Mouse (Mus musculus) adrenal gland, postnatal 14 days (tissue): ENCODE measurements around the gene Bak1. TPM values are rescaled to one million over a fixed set of nuclear protein-coding genes. Genes with fewer than 3 reads are reported as not detected.

ENCODE experiments used
- DNase-seq: peaks from one replicate; pipeline ENCODE4 v3.0.0; 2021; ENCODE audit warnings: mixed read lengths
- total RNA-seq: library from RNA; stranded (reverse); gene quantifications from 2 replicates; pipeline ENCODE4 v1.2.3, GENCODE M21; 2021

Bak1 gene
- total RNA-seq, 1 experiment from 2014 or later, result 33.5 TPM

DNA sequence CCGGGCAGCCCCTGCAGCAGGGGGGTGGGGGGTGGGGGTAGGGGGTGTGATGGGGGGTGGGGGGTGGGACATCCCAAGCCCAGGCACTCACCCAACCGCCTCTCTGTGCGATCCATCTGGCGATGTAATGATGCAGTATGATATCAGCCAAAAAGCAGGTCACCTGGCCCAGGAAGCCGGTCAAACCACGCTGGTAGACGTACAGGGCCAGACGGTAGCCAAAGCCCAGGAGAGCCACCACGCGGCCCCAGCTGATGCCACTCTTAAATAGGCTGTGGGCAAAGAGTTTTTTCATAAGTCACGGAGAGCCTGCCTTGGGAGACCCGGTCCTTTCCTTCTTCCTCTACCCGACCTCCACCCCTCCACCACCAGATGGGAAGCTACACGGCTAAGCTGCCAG is 7.7 kb downstream of the Bak1 start:
- no peak for DNase-seq

DNA sequence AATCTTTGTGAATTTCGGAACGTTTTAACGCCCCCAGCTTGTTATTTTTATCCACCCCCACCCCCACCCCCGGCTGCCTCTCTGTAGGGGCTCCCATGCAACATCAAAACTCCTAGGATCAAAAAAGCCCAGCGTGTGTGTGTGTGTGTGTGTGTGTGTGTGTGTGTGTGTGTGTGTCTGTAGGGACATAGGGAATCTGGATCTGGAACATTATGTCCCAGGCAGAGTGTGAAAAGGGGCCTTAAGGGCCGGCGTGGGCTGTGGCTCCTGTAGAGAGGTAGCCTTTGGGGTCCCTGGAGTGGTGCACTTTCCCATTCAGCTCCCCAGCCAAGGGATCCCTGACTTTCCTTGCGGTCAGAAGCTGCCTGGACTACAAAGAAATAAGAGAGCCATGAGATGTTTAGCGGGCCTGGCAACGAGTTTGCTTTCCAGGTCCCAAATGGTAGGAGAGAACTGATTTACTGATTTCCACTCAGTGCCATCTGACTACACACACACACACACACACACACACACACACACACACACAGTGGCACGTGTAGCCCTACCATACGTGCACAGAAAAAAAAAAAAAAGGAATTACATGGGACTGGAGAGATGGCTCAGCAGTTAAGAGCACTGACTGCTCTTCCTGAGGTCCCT is 10.1 kb downstream of the Bak1 start:
- DNase-seq, result peak; percentile 50

DNA sequence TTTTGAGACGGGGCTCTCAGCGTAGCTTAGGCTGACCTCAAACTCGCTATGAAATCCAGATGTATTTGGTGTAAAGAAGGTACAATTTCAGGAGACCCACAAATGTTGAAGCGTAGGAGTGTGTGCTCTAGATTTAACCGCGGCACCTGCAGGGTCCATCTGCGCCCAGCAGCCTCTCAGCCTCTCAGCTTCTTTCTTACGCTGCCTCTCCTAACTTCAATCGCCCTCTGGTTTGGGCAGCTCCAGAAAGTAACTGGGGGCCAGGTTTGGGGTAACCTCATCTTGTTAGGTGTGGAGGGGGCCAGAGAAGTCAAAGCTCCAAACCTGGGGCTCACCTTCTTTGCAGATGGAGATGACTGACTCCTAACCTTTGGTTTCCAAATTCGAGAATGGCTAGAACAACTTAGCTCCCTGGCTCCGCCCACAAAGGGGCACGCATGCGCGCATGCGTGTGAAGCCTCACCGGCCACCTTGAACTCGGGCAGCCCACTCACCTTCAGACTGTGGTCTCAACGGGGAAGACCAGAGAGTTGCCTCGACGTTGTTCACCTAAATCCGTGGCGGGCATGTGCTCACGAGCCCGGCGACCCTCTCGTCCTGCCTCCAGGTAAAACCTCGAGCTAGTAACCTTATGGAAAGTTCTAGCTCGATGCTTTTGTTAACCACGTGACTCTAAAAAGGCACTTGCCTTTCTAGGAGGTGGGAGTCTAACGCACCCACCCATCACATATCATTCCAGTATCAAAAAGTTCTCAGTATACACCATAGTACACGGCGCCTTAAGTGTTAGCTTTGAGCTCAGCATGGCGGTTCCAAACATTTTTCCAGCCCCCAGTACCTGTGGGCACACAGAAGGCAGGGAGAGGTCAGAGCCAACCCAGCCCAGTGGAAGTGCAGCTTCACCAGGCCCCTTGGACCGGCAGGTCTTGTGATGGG is 11.0 kb downstream of the Bak1 start:
- peak; percentile 93 for DNase-seq

DNA sequence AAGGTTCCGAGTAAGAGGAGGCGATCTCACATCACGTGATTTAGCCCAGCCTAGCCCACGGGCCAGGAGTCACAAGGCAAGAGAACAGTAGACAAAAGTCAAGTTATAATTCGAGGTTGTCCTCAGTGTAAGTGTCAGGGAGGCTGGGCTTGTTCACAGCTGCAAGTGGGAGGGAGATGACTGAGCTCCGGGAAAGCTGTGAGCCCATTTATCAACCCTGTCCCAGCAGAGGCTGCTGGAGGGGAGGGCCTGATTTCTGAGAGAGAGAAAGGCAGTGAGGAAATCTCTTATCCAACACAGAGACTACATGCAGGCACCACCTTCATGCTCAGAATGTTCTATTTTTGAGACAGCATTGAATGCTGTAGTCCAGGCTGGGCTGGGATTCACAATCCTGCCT is 15.9 kb downstream of the Bak1 start:
- DNase-seq, result peak; percentile 36

DNA sequence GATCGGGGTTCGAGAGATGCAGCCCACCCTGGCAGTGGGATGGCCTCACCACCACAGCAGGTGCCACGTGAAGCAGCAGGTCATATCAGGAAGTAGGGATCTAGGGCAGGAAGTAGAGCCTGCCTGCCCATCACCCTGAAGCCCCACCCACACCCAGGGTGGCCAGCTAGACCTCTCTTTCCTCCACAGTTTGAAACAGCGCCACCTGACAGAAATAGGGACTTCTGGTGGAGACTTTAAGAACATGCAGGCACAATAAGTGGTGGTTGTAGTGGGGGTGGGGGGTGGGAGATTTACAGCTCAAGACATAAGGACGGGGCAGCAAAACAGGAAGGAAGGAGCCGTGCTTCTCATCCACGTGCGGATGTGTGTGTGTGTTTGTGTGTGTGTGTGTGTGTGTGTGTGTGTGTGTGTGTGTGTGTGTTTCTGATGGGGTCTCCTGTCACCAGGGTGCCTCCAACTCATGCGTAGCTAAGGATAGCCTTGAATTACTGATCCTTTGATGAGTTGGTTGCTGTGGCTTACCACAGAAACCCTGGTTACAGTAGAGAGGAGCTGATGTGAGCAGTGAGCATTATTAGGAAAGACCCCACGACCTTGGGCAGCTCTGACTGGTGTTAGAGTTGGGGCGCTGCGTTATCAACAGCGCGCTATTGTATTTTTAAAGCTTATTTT is 16.7 kb downstream of the Bak1 start:
- DNase-seq, result peak; percentile 61

DNA sequence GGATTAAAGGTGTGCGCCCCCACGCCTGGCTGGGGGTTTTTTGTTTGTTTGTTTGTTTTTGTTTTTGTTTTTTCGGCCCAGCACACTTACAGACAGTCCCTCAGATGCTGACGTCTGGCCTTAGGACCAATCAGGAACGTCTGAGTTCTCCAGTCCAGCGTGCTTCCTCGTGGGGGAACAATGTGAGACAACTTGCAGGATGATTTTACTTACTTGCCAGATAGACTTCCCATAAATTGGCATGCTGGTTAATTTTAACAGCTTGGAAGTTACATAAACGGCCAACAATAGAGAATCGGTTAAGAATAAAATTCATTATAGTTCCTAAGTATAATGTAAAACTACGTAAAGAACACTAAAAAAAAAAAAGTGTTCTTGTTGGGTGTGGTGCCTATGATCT is 17.6 kb downstream of the Bak1 start:
- no peak for DNase-seq

DNA sequence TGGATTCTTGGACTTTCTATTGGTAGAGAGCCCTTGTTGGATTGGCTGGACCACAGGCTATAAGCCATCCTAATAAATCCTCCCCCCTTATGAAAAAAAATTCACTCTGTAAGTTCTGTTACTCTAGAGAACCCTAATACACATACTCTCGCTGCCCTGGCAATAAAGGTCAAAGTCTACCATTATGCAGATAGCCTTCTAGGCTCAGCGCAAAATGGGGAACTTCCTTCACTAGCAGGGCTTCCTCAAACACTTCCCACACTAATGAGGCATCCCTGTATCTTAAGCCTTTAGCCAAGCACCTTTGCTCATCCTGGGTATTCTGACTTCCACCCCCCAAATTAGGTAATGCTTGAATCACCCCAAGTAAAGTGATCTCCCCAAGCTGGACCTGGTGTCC is 20.5 kb downstream of the Bak1 start:
- no peak for DNase-seq

DNA sequence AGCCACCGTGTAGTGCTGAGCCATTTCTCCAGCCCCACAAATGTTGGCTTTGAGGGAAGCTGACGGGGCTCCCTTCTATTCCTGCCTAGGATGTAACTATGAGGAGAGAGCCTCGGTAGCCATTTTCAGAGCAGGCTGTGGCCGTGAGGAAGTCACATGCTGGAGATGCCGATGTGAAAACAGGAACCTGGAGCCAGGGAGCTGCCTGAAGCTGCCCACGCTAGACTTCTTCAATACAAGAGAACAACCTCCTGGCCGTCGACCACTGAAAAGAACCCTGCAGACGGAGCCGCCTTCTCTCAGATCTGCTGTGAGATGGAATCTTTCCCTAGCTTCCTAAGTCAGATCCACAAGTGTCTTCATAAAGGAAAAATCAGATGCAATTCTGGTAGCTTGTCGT is 23.2 kb downstream of the Bak1 start:
- no peak for DNase-seq

DNA sequence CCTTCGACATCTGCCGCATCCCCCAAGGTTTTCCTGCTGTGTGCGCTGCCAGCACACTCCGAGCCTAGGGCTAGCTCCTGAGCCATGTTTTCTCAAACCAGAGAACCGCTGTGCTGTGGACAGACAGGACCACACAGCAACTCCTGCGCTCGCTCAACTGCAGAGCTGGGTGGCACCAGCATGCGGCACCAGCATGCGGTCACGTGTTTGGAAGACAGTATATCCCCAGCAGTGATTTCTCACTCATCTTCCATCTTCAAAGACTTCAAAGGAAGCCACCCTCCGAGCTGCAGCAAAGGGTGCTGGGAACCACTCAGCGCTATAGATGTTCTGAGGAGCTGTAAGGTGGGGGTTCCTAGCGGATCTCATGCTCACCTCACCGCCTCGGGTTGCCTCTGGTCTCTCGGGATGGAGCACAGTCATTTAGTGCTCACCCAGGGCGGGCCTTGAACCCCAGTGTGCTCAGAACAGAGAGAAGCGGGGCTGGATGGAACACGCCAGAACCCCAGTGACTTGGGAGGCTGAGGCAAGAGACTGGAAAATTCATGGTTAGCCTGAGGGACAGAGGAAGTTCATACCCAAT is 23.8 kb downstream of the Bak1 start:
- DNase-seq, result no peak

DNA sequence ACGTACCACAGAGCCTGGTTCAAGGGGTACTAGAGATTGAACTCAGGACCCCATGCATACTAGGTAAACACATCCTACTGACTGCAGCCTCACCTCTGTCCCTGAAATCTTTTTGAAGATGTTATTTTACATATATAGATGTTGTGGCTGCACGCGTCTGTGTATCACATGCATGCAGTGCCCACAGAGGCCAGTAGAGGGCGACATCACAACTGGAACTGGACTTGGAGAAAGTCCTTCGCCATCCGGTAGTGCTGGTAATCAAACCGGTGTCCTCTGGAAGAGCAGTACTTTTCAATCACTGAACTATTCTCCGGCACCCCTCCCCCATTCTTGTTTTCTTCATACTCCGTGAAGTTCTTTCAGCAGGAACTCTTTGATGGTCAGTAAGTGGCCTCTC is 24.4 kb downstream of the Bak1 start:
- DNase-seq, result peak; percentile 85

DNA sequence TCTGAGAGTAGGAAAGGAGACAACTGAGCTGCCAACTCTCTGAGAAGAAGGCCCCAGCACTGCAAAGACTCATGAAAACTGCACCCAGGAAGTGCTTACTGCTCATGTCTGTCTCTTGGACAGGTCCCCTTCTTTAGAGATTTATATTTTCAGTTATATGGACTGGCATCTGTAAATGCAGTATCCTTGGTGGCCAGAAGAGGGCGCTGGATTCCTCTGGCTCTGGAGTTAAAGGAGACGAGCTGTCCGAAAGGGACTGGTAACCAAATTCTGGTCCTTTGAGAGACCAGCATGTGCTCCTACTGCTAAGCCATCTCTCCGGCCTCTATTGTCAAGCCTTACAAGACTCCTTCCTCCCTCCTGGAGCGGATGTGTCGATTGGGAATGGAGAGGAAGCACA is 26.9 kb downstream of the Bak1 start:
- peak; percentile 52 for DNase-seq

DNA sequence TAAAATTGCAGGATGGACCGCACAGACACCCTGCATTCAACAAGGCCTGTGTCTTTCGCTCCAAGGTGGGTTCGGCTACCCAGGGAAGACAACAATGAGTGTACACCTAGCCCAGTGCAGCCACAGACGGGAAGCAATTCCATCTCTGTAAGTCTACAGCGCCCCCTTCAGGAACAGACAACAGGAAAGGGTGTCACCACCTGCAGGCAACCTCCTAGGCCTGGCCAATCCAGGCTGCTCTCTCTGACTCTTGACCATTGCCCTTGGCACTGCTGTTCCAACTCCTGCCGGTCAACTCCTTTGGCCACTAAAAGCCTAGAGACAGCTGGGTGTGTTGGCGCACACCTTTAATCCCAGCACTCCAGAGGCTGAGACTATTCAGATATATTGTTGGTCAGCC is 27.7 kb downstream of the Bak1 start:
- DNase-seq, result peak; percentile 73

DNA sequence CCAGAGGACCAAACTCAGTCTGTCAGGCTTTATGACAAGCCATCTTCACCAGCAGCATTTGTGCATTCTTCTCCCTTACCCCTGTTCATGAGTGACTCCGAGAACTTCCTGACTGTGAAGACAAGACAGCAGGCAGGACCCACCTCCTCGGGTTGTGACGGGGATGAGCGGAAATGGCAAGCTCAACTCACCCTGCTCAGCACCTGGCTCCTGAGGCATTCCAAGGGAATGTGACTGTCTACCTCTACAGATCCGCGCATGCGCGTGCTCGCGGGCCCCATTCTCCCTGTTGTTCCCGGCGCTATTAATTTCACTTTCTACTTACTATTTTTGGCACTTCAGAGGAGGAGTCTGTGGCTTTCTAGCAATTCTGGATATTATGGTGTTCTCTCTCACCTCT is 28.8 kb downstream of the Bak1 start:
- no peak for DNase-seq

DNA sequence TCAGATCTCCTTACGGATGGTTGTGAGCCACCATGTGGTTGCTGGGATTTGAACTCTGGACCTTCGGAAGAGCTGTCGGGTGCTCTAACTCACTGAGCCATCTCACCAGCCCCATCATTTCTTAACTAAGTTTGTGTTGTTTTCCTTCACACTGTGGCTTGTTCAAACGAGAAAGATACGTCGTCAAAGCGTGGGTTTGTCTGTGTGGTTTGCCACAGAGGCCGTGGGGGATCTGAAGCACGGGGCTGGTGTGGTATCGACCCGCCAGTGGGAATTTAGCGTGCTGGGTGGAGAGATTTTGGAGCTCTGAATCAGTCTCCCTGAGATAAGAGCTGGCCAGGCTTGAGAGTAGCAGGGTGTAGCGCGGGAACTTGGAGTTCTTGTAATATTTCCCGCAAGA is 30.5 kb downstream of the Bak1 start:
- no peak for DNase-seq

DNA sequence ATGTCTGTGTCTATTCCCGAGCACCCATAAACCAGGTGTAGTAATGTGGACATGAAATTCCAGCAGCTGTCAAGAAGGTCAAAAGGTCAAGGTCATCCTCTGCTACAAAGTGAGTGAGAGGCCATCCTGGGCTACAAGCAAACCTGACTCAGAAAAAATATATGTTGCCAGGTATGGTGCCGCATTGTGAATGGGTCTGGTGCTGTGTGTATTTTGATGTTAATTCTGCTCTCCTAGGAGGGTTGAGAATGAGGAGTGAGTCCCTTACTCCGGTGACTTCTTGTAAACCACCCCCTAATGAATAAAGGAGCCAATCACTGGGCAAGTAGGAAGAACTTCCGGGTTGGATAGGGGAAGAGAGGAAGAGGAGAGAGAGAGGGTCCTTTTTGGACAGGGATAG is 31.1 kb downstream of the Bak1 start:
- DNase-seq, result no peak

DNA sequence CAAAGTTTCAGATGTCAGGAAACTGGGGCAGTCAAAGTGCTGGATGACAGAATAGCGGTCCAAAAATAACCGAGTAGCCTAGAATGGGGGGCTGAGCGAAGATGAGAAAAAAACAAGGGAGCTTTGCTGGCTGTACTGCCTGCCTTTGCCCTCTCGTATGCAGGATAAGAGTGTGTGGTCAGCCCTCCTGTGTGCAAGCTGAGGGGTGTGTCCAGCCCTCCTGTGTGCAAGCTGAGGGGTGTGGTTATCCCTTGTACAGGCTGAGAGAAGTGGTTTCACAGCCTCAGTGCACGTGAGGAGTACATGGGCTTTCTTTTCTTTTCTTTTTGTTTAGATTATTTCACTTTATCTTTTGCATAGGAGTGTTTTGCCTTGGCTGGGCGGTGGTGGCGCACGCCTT is 33.2 kb downstream of the Bak1 start:
- no peak for DNase-seq

DNA sequence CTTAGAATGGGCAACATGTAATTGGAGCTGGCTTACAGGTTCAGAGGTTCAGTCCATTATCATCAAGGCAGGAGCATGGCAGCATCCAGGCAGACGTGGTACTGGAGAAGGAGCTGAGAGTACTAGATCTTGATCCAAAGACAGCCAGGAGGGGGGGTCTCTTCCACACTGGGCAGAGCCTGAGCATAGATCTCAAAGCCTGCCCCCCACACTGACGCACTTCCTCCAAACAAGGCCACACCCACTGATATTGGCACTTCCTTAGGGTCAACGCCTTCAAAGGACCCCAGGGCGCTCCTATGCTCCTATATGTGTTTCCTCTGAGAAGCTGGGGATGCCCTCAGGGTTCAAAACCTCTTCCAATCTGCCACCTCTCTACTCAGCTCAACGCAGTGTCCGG is 33.8 kb downstream of the Bak1 start:
- DNase-seq, result no peak

DNA sequence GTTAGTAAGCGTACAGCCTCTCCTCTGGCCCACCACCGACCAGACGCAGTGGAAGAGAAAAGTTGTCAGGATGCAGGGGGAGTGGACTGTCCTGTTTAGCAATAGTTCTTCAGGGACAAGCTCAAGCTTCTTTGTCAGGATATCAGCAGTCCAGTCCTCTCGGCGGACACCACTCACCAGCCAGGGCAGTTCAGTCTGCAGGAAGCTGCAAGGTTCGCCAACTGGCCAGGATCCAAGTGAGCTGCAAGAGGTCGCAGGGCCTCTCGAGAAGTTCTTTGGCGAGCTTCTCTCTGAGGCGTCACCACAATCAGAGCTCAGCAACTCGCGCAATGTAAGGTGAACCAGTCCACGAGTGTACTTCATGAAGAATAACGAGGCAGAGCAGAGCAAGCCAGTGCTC is 34.4 kb downstream of the Bak1 start:
- peak; percentile 90 for DNase-seq

DNA sequence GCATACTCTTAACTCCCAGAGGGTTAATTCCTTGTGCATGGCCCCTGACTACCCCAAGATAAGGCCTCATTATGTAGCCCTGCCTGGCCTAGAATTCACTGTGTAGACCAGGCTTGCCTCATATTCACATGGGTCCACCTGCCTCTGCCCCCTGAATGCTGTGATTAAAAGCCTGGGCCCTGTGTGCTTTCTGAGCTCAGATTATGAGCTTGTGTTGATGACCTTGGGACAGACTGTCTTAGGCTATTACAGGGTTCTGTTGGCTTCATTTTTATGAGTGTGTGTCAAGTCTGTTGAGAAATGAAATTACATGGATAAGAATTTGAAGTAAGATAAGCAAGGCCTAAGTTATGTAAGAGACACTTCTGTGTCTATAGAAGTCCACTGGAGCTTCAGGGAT is 38.3 kb downstream of the Bak1 start:
- DNase-seq, result no peak

DNA sequence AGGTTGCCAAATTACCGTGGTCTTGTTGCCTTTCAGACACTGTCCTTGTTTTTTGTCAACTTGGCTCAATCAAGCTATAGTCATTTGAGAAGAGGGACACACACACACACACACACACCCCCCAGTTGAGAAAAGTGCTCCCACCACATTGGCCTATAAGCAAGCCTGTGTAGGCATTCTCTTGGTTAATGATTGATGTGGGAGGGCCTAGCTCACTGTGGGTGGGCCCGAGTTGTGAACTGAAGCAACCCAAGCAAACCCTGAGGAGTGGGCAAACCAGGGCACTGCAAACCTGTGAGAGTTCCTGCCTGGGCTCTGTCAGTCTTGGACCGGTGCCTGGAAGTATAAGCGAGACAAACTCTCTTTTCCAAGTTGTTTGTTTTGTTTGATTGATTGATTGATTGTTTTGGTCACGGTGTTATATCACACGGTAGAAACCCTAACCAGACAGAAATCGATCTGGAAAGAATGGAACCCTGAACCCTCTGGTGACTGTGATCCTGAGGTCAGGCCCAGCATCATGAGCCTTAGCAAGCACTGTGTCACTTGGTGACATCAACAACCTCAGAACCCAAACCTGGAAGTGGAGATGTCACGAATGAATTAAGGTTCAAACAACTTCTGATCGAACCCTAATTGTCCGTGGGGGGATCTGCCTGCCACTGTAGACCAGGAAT is 43.2 kb downstream of the Bak1 start:
- no peak for DNase-seq

DNA sequence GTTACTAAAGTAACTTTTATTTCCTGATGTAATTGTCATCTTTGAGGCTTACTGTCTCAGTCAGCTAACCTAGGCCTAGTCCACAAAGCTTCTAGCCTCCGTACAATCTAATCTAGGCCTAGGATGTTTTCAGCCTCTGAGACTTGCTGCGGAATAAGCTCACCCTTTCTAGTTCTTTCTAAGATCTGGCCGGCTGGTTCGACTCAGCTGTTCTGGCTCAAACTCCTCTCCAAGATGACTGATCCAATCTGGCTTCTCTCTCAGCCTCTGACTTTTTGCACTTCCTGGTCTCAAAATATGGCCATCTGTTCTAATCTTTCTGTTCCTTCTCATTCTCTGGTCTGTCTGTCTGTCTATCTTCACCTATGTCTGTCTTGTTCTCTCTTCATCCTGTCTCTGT is 45.4 kb downstream of the Bak1 start:
- DNase-seq, result no peak

DNA sequence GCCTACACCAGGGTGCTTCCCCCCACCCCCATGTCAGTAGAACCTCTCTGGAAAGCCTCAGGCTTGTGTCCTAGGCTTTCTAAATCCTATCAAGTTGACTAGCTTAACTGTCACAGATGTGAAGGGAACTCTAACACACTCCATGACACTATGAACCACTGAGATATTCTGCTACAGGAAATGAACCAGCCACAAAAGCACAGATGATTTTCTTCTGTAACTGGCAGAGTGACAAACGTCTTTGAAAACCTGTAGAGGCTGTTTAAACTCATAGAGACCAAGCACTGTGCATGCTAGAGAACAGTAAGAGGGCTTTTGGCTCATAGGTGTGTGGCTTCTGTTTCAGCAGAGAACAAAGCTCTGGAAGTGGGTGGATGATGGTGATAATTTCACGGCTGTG is 47.8 kb downstream of the Bak1 start:
- no peak for DNase-seq
